ENCODE assay signal across 23 mouse cellular contexts in the genomic region with DNA sequence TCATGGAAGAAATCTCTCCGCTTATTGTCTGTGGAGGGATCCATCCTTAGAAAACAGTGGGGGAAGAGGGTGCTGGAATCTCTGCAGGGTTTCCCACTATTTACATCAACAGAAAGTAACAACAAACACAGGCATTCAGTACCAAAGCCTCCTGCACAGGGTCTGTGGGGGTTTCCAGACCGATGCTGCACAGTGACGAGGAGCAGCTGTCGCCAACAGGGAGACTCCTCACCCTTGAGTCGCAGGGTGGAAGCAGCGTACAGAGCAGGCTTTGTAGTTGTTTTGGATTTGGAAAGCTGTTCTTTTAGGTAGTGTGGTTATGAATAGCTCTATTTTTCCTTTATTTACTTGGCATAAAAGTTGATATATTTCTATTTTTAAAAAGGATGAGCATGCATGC. TPM values are rescaled to one million over a fixed set of nuclear protein-coding genes. Genes with fewer than 3 reads are reported as not detected.
A peak's percentile ranks its signal among the peaks of the same experiment; 100 is the strongest.
DNase-seq lines count a peak whose midpoint lies in the region; ATAC-seq and TF ChIP-seq lines count a peak whose summit lies in the region.
"Had no signal": no experiment of that assay in that cellular context is flagged by ENCODE, and none has a peak within 500 bp of the region (broad histone marks: within the 10 kb centered on the region; RNA-seq: fewer than 3 reads in every experiment).

No protein-coding gene starts in this region.

- no peaks in the 10 kb centered on the region for H3K4me1 ChIP-seq in kidney, embryonic 16.5 days (ENCODE audit: insufficient read depth, low read length)
- H3K4me1 ChIP-seq in kidney, embryonic 14.5 days (ENCODE audit: control insufficient read depth, insufficient read depth, low read length): no peaks in the 10 kb centered on the region
- H3K4me1 ChIP-seq in lung, embryonic 15.5 days: no peaks in the 10 kb centered on the region
- no peaks in the 10 kb centered on the region for H3K4me1 ChIP-seq in heart, embryonic 10.5 days
- H3K4me1 ChIP-seq: embryonic facial prominence, embryonic 13.5 days; heart, embryonic 15.5 days had no signal

- H3K4me3 ChIP-seq in kidney, embryonic 16.5 days (ENCODE audit: low read length): no peak overlapping the region
- H3K4me3 ChIP-seq in kidney, embryonic 14.5 days (ENCODE audit: low read length): no peak overlapping the region
- no peak overlapping the region for H3K4me3 ChIP-seq in layer of hippocampus, adult 2 months
- no peak overlapping the region for H3K4me3 ChIP-seq in lung, embryonic 15.5 days
- no peak overlapping the region for H3K4me3 ChIP-seq in myocyte
- H3K4me3 ChIP-seq in heart, embryonic 10.5 days: no peak overlapping the region
- H3K4me3 ChIP-seq: embryonic facial prominence, embryonic 13.5 days; heart, embryonic 15.5 days had no signal

- H3K9me3 ChIP-seq in kidney, embryonic 16.5 days (ENCODE audit: low read length): no peaks in the 10 kb centered on the region
- no peaks in the 10 kb centered on the region for H3K9me3 ChIP-seq in kidney, embryonic 14.5 days (ENCODE audit: control insufficient read depth, low read length)
- H3K9me3 ChIP-seq in lung, embryonic 15.5 days: no peaks in the 10 kb centered on the region
- H3K9me3 ChIP-seq in heart, embryonic 10.5 days: no peaks in the 10 kb centered on the region
- H3K9me3 ChIP-seq: embryonic facial prominence, embryonic 13.5 days; heart, embryonic 15.5 days had no signal

- H3K27me3 ChIP-seq in kidney, embryonic 16.5 days (ENCODE audit: insufficient read depth, low read length): no peaks in the 10 kb centered on the region
- H3K27me3 ChIP-seq in kidney, embryonic 14.5 days (ENCODE audit: control insufficient read depth, insufficient read depth, low read length): no peaks in the 10 kb centered on the region; the same call in 1 of the 2 replicates
- H3K27me3 ChIP-seq in lung, embryonic 15.5 days: no peaks in the 10 kb centered on the region
- H3K27me3 ChIP-seq in myocyte (ENCODE audit: control insufficient read depth, insufficient read depth, insufficient read length): peaks cover 74% of the 10 kb centered on the region
- H3K27me3 ChIP-seq in heart, embryonic 10.5 days (ENCODE audit: insufficient read depth, poor library complexity, severe bottlenecking): peaks cover 45% of the 10 kb centered on the region; the same call in 1 of the 2 replicates

- H3ac ChIP-seq in myocyte (ENCODE audit: control insufficient read depth, insufficient read length): no peak overlapping the region

- 44% methylated on average over 6 of the region's 6 CpGs for WGBS in kidney, embryonic 16.5 days
- WGBS in kidney, embryonic 14.5 days: 33% methylated on average over 6 of the region's 6 CpGs
- 34% methylated on average over 6 of the region's 6 CpGs for WGBS in lung, embryonic 15.5 days
- WGBS in heart, embryonic 10.5 days: 47% methylated on average over 6 of the region's 6 CpGs

- peak; percentile 61; the same call in 1 of the 2 replicates for ATAC-seq in kidney, embryonic 16.5 days (ENCODE audit: low FRiP score, low TSS enrichment)
- no peak for ATAC-seq in kidney, embryonic 14.5 days (ENCODE audit: low FRiP score, low TSS enrichment)
- ATAC-seq in lung, embryonic 15.5 days (ENCODE audit: borderline replicate concordance, extremely low read depth, low FRiP score, low TSS enrichment): peak; percentile 71; the same call in 1 of the 2 replicates
- ATAC-seq: forebrain, embryonic 14.5 days had no signal

- no peak overlapping the region for H3K4me2 ChIP-seq in kidney, embryonic 16.5 days (replicated peaks; ENCODE audit: low read depth, low read length)
- no peak overlapping the region for H3K4me2 ChIP-seq in kidney, embryonic 14.5 days (replicated peaks; ENCODE audit: low read depth, low read length)
- no peak overlapping the region for H3K4me2 ChIP-seq in lung, embryonic 15.5 days
- H3K4me2 ChIP-seq in myocyte (ENCODE audit: low read depth): no peak overlapping the region
- H3K4me2 ChIP-seq: embryonic facial prominence, embryonic 13.5 days; heart, embryonic 11.5 days; heart, embryonic 15.5 days had no signal

- no peaks in the 10 kb centered on the region for H3K36me3 ChIP-seq in kidney, embryonic 16.5 days (ENCODE audit: insufficient read depth, low read length)
- H3K36me3 ChIP-seq in kidney, embryonic 14.5 days (ENCODE audit: control insufficient read depth, insufficient read depth, low read length): no peaks in the 10 kb centered on the region
- H3K36me3 ChIP-seq in lung, embryonic 15.5 days: no peaks in the 10 kb centered on the region
- no peaks in the 10 kb centered on the region for H3K36me3 ChIP-seq in myocyte (ENCODE audit: control insufficient read depth, insufficient read depth)
- no peaks in the 10 kb centered on the region for H3K36me3 ChIP-seq in heart, embryonic 10.5 days
- H3K36me3 ChIP-seq: embryonic facial prominence, embryonic 13.5 days; heart, embryonic 15.5 days had no signal

- no peak for DNase-seq in layer of hippocampus, adult 2 months (ENCODE audit: low spot score in 2 of 2)
- DNase-seq in layer of hippocampus, adult 11-12 months (ENCODE audit: low spot score): no peak
- DNase-seq in lung, postnatal 14 days: no peak
- no peak for DNase-seq in heart, embryonic 10.5 days (ENCODE audit: low spot score)
- DNase-seq: adrenal gland, adult 2 months; adrenal gland, postnatal 25 days; cerebellum, adult 18-20 months; cerebellum, adult 9-11 months; cerebellum, postnatal 36 days; gastrocnemius, postnatal 10 days; heart, adult 18-20 months; heart, postnatal 14 days had no signal

- no peak for TF ChIP-seq CTCF in layer of hippocampus, adult 2 months (conservative IDR thresholded peaks at IDR 0.05)

- no peak overlapping the region for H3K9ac ChIP-seq in kidney, embryonic 16.5 days (replicated peaks; ENCODE audit: low read length)
- H3K9ac ChIP-seq in kidney, embryonic 14.5 days (ENCODE audit: low read depth, low read length): no peak overlapping the region
- H3K9ac ChIP-seq in lung, embryonic 15.5 days: no peak overlapping the region
- H3K9ac ChIP-seq: embryonic facial prominence, embryonic 13.5 days; heart, embryonic 15.5 days had no signal

- no peaks in the 10 kb centered on the region for H3K79me2 ChIP-seq in myocyte (ENCODE audit: control insufficient read depth, insufficient read depth)

- TF ChIP-seq POLR2A in myocyte (IDR thresholded peaks at IDR 0.05; ENCODE audit: insufficient read length, low read depth): no peak

- H3K27ac ChIP-seq in kidney, embryonic 16.5 days (ENCODE audit: low read length): no peak overlapping the region
- no peak overlapping the region for H3K27ac ChIP-seq in kidney, embryonic 14.5 days (ENCODE audit: low read depth, low read length)
- H3K27ac ChIP-seq in layer of hippocampus, adult 2 months: peak overlapping the region; percentile 11; the same call in 1 of the 2 replicates
- H3K27ac ChIP-seq in lung, embryonic 15.5 days: no peak overlapping the region
- no peak overlapping the region for H3K27ac ChIP-seq in heart, embryonic 10.5 days
- H3K27ac ChIP-seq: embryonic facial prominence, embryonic 13.5 days; heart, embryonic 15.5 days had no signal

TF ChIP-seq in myocyte, 11 proteins besides CTCF, POLR2A, EP300 and RAD21:
- TF ChIP-seq MYOG (IDR thresholded peaks at IDR 0.05; ENCODE audit: control insufficient read depth in 1 of 3, insufficient read depth in 1 of 3, insufficient read length in 2 of 3, low read depth in 2 of 3) (peak in 2 of 3 experiments; percentile 21 to 28), E2F4 (IDR thresholded peaks at IDR 0.05; ENCODE audit: insufficient read depth) (no peak)

RNA-seq across cellular contexts. Expression of a gene that starts 16.9 kb away (rescaled TPM):
- not detected in 2 replicates for polyA plus RNA-seq in kidney, embryonic 16.5 days (2015; fragmentation: Nextera tagmentation; extraction: Ambion mirVana)
- polyA plus RNA-seq in kidney, embryonic 14.5 days (2014; fragmentation: Nextera tagmentation; extraction: Ambion mirVana): not detected in 2 replicates
- 10 to 100 TPM; 31.8 to 33.1 TPM for total RNA-seq in layer of hippocampus, adult 2 months (2021)
- polyA plus RNA-seq in lung, embryonic 15.5 days (2015; fragmentation: Nextera tagmentation; extraction: Ambion mirVana): not detected in 2 replicates
- polyA plus RNA-seq in myocyte (2012; fragmentation: generic; extraction: Trizol): not detected
- polyA plus RNA-seq in heart, embryonic 10.5 days (2016; fragmentation: Nextera tagmentation; extraction: Ambion mirVana): not detected in 2 replicates
- total RNA-seq: ES-E14; gastrocnemius, postnatal 10 days; gastrocnemius, postnatal 4 days; hematopoietic stem cell, adult 5-6 weeks had no signal
- polyA plus RNA-seq: embryonic facial prominence, embryonic 13.5 days; heart, embryonic 11.5 days; heart, embryonic 15.5 days had no signal
